ENCODE assay signal across 16 mouse cellular contexts in the genomic region with DNA sequence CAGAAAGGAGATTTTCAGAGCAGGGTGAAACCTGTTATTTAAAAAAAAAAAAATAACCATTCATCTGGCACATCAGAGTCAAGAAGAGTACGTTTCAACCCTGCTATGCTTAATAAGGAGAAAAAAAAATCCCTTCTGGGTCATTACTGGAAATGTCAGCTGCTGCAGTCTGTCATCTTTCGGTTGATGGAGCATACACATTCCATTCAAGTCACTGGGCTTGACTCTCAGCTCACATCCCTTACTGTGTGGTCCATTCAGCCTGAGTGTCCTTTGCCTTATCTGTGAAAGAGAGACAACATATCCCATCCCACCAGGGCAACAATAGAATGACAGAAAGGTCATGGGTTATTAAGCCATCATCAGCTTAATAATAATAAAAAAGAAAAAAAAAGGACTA.
"Had no signal": no experiment of that assay in that cellular context is flagged by ENCODE, and none has a peak within 500 bp of the region (broad histone marks: within the 10 kb centered on the region; RNA-seq: fewer than 3 reads in every experiment).

No protein-coding gene starts in this region.

- H3K4me2 ChIP-seq: intestine, embryonic 15.5 days; liver, embryonic 12.5 days; lung, embryonic 14.5 days; midbrain, embryonic 11.5 days; stomach, embryonic 15.5 days had no signal

- H3K36me3 ChIP-seq: intestine, embryonic 15.5 days; limb, embryonic 15.5 days; liver, embryonic 12.5 days; stomach, embryonic 15.5 days had no signal

- H3K27me3 ChIP-seq: intestine, embryonic 15.5 days; limb, embryonic 15.5 days; liver, embryonic 12.5 days; stomach, embryonic 15.5 days had no signal

- H3K27ac ChIP-seq: intestine, embryonic 15.5 days; left cerebral cortex, adult 2 months; liver, embryonic 12.5 days; stomach, embryonic 15.5 days had no signal

- DNase-seq: kidney, adult 18-20 months; kidney, postnatal 14 days; lung, embryonic 14.5 days; lung, postnatal 10 days; lung, postnatal 4 days; right cerebral cortex, postnatal 4 days; spleen, adult 18-20 months; thymus, adult 2 months; thymus, postnatal 25 days had no signal

- H3K4me1 ChIP-seq: intestine, embryonic 15.5 days; liver, embryonic 12.5 days; stomach, embryonic 15.5 days had no signal

- ATAC-seq: intestine, embryonic 15.5 days; liver, embryonic 12.5 days; midbrain, embryonic 16.5 days had no signal

- H3K4me3 ChIP-seq: intestine, embryonic 15.5 days; left cerebral cortex, adult 2 months; liver, embryonic 12.5 days; stomach, embryonic 15.5 days had no signal

- H3K9me3 ChIP-seq: intestine, embryonic 15.5 days; limb, embryonic 15.5 days; liver, embryonic 12.5 days; stomach, embryonic 15.5 days had no signal

- H3K9ac ChIP-seq: intestine, embryonic 15.5 days; limb, embryonic 15.5 days; liver, embryonic 12.5 days; lung, embryonic 14.5 days; stomach, embryonic 15.5 days had no signal
